Mouse (Mus musculus) cerebellum, adult 9-11 months (tissue): ENCODE data around the gene Fras1.
A peak's percentile ranks its signal among the peaks of the same experiment; 100 is the strongest.

Experiments used
- DNase-seq: peaks from one replicate; pipeline ENCODE4 v3.0.0; 2022

The Fras1 gene

GRCm38 (mm10) chr5:96584730-96585129 lies 211.0 kb downstream of the Fras1 start:
- DNase-seq = no peak

GRCm38 (mm10) chr5:96590621-96591020 lies 216.9 kb downstream of the Fras1 start:
- DNase-seq = no peak

GRCm38 (mm10) chr5:96595793-96596192 lies 222.0 kb downstream of the Fras1 start:
- no peak for DNase-seq

- no peak for DNase-seq
These were observed 230.4 kb downstream of the Fras1 start for GRCm38 (mm10) chr5:96603974-96604769.

- no peak for DNase-seq
These were observed 234.3 kb downstream of the Fras1 start for GRCm38 (mm10) chr5:96608036-96608435.

GRCm38 (mm10) chr5:96608581-96609280 lies 235.0 kb downstream of the Fras1 start:
- DNase-seq = no peak

- DNase-seq = no peak
These were observed 238.3 kb downstream of the Fras1 start for GRCm38 (mm10) chr5:96612077-96612476.

- DNase-seq = no peak
These were observed 243.3 kb downstream of the Fras1 start for GRCm38 (mm10) chr5:96616954-96617646.

GRCm38 (mm10) chr5:96618008-96618407 lies 244.3 kb downstream of the Fras1 start:
- no peak for DNase-seq

GRCm38 (mm10) chr5:96620209-96620608 lies 246.5 kb downstream of the Fras1 start:
- DNase-seq = no peak

- no peak for DNase-seq
These were observed 246.9 kb downstream of the Fras1 start for GRCm38 (mm10) chr5:96620618-96621017.

GRCm38 (mm10) chr5:96622604-96623352 lies 249.0 kb downstream of the Fras1 start:
- DNase-seq = no peak

- DNase-seq = no peak
These were observed 256.1 kb downstream of the Fras1 start for GRCm38 (mm10) chr5:96629851-96630250.

GRCm38 (mm10) chr5:96635146-96635862 lies 261.5 kb downstream of the Fras1 start:
- no peak for DNase-seq

- DNase-seq = peak; percentile 68
These were observed 262.1 kb downstream of the Fras1 start for GRCm38 (mm10) chr5:96635866-96636265.

- DNase-seq = no peak
These were observed 265.6 kb downstream of the Fras1 start for GRCm38 (mm10) chr5:96639213-96639910.

GRCm38 (mm10) chr5:96641297-96641696 lies 267.5 kb downstream of the Fras1 start:
- no peak for DNase-seq

- no peak for DNase-seq
These were observed 301.9 kb downstream of the Fras1 start for GRCm38 (mm10) chr5:96675676-96676075.

- DNase-seq = no peak
These were observed 303.7 kb downstream of the Fras1 start for GRCm38 (mm10) chr5:96677498-96677897.

- no peak for DNase-seq
These were observed 307.3 kb downstream of the Fras1 start for GRCm38 (mm10) chr5:96681085-96681484.

GRCm38 (mm10) chr5:96682777-96683176 lies 309.0 kb downstream of the Fras1 start:
- no peak for DNase-seq

- no peak for DNase-seq
These were observed 315.1 kb downstream of the Fras1 start for GRCm38 (mm10) chr5:96688885-96689284.
